Mouse (Mus musculus): ENCODE results near the gene Ephb3.

GRCm38 (mm10) chr16:21247871-21248712 is 43.5 kb downstream of the Ephb3 start:
- no peak for TF ChIP-seq POLR2A (IDR thresholded peaks at IDR 0.05; ENCODE audit: control insufficient read depth, low read depth, low read length)
- no peak for TF ChIP-seq CTCF (IDR thresholded peaks at IDR 0.05; ENCODE audit: control insufficient read depth, insufficient read depth, insufficient replicate concordance, low read depth, low read length)

Measured in testis, adult 2 months (tissue).